Mouse (Mus musculus): ENCODE measurements around the gene Chat. TPM values are rescaled to one million over a fixed set of nuclear protein-coding genes. Genes with fewer than 3 reads are reported as not detected.

The Chat gene
- polyA plus RNA-seq (2014; fragmentation: Nextera tagmentation; extraction: Ambion mirVana): 0.74 and 1.1 TPM in 2 replicates

DNA sequence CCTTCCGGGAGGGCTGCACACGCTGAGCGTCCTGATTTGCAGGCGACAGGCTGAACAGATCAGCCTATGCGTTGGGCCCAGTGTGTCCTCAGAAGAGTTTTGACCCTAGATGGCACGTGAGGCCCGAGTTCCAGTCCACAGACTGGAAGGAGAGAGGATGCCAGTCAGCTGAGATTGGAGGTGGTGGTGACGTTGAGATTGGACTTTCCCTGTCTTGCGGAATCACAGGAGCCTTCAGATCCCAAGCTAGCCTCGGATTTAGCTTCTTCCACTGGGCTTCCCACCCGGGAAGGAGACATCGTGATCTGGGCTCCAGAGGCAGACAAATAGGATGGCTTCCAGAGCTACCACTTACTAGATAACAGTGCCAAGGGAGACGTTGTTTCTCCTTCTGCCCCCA, at the start of gene Chat:
TSS of gene Chat (minus strand) at position 101 of the 400 bp plus-strand sequence.
- WGBS: 13% methylated on average over 13 of the region's 13 CpGs
- Histone ChIP-seq H3K4me2 (replicated peaks; ENCODE audit: low read depth, low read length) (peak within 1 kb of the TSS; percentile 66), H3K9ac (ENCODE audit: low read depth, low read length) (peak within 1 kb of the TSS; percentile 19; the same call in 1 of the 2 replicates), H3K36me3 (ENCODE audit: control insufficient read depth, insufficient read depth, low read length) (no peaks in the 10 kb centered on the region), H3K9me3 (ENCODE audit: control insufficient read depth, low read length) (no peaks in the 10 kb centered on the region), H3K4me3 (ENCODE audit: low read depth, low read length) (peak within 1 kb of the TSS; percentile 36), H3K4me1 (replicated peaks; ENCODE audit: control insufficient read depth, insufficient read depth, low read length) (0 out of 2 replicates have a peak, but pooled peaks cover 6% of the 10 kb centered on the region), H3K27me3 (ENCODE audit: control insufficient read depth, insufficient read depth, low read length) (peaks cover 60% of the 10 kb centered on the region), H3K27ac (ENCODE audit: low read depth, low read length) (0 out of 2 replicates have a peak within 1 kb of the TSS, but pooled peaks have one; percentile 24)
- DNase-seq (ENCODE audit: low spot score) (peak; percentile 17), ATAC-seq (ENCODE audit: low FRiP score) (no peak)

DNA sequence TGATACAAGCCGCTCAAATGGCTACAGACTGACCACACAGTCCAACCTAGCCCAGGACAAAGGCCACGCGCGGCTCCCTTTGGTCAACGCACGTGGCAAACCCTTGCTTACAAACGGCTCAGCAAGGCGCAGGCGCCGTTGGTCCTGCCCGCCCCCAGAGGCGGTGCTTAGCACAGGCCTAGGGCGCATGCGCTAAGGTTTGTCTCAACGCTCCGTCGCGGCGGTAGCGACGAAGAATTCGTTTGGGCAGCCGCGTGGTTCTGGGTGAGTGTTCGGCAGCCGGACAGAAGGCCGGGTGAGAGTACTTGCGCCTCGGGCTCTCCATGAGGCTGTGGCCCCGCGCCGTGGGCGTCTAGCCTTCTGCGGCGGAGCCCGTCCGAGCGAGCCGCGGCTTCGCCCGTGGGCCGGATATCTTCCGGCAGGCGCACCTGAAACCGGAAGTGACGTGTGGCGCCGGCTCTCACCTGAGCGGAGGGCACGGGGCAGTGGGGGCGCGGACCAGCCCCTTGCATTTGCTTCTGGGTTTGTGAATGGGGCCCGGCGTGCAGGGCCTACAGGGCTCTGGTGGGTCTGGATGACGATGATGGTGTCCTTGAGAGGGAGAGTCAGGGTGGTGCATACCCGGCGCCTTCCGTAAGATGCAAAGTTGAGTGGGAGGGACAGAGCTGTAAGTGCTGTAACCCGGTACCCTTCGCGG, 47.7 kb upstream of the Chat start, which contains the start of gene Ercc6:
TSS of gene Ercc6 (plus strand) at position 186 of the 697 bp plus-strand sequence.
- ATAC-seq (ENCODE audit: low FRiP score) (peak; percentile 97), DNase-seq (ENCODE audit: low spot score) (peak; percentile 98)
- H3K27ac ChIP-seq (ENCODE audit: low read depth, low read length): peak within 1 kb of the TSS; percentile 31; the same call in 1 of the 2 replicates
- no peaks in the 10 kb centered on the region for H3K9me3 ChIP-seq (ENCODE audit: control insufficient read depth, low read length)
- H3K9ac ChIP-seq (ENCODE audit: low read depth, low read length): peak within 1 kb of the TSS; percentile 51
- H3K4me2 ChIP-seq (replicated peaks; ENCODE audit: low read depth, low read length): peak within 1 kb of the TSS; percentile 82
- H3K4me3 ChIP-seq (ENCODE audit: low read depth, low read length): peak within 1 kb of the TSS; percentile 69
- H3K4me1 ChIP-seq (replicated peaks; ENCODE audit: control insufficient read depth, insufficient read depth, low read length): no peaks in the 10 kb centered on the region; the same call in 1 of the 2 replicates
- peaks cover 3% of the 10 kb centered on the region; the same call in 1 of the 2 replicates for H3K36me3 ChIP-seq (ENCODE audit: control insufficient read depth, insufficient read depth, low read length)
- H3K27me3 ChIP-seq (ENCODE audit: control insufficient read depth, insufficient read depth, low read length): no peaks in the 10 kb centered on the region
- under 1% methylated on average over 62 of the region's 62 CpGs for WGBS

DNA sequence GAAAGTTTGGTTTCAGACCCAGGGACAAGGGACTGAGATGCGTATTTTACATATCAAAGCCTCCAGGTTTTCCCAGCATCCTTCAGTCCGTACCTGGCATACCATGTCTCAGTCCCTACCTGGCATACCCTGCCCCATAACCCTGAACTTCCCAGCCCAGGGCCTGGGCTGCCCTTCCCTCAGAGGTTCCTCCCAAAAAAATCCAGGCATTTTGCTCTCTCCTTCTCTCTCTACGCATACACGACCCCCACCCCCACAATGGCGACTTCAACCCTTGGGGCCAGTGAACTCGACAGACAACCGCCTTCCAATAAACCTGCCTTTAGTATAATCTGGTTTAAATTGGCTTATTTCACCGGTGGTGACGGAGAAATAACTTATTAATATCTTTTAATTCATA, 47.1 kb upstream of the Chat start:
- Histone ChIP-seq H3K27ac (ENCODE audit: low read depth, low read length) (no peak overlapping the region), H3K9me3 (ENCODE audit: control insufficient read depth, low read length) (no peaks in the 10 kb centered on the region), H3K4me3 (ENCODE audit: low read depth, low read length) (peak overlapping the region; percentile 69; the same call in 1 of the 2 replicates), H3K9ac (ENCODE audit: low read depth, low read length) (peak overlapping the region; percentile 51), H3K36me3 (ENCODE audit: control insufficient read depth, insufficient read depth, low read length) (peaks cover 3% of the 10 kb centered on the region; the same call in 1 of the 2 replicates), H3K4me1 (replicated peaks; ENCODE audit: control insufficient read depth, insufficient read depth, low read length) (no peaks in the 10 kb centered on the region; the same call in 1 of the 2 replicates), H3K4me2 (replicated peaks; ENCODE audit: low read depth, low read length) (peak overlapping the region; percentile 82), H3K27me3 (ENCODE audit: control insufficient read depth, insufficient read depth, low read length) (no peaks in the 10 kb centered on the region)
- ATAC-seq (ENCODE audit: low FRiP score) (peak; percentile 39), DNase-seq (ENCODE audit: low spot score) (no peak)
- WGBS: 41% methylated on average over 9 of the region's 9 CpGs

DNA sequence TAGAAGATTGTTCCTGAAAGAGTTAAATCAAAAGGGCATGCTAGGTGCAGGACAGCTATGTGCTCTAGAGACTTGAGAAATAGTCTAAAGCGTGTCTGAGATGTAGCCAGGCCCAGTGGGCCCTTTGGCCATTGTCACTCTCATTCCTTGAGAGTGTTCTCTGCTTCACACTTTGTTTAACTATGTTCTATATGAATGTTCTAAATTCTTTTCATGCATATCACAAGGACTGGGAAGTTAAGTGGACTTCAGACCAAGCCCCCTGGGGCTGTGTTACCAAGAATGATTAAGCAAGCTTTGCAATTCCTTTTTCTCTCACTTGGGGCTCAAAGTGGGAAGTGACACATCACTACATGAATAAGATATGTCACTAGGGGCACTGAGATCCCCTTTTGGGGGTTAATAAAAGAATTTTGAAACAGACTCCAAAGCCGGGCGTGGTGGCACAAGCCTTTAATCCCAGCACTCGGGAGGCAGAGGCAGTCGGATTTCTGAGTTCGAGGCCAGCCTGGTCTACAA, 43.7 kb upstream of the Chat start:
- DNase-seq (ENCODE audit: low spot score) (no peak), ATAC-seq (ENCODE audit: low FRiP score) (no peak)
- H3K4me3 ChIP-seq (ENCODE audit: low read depth, low read length): no peak overlapping the region
- 88% methylated on average over 6 of the region's 6 CpGs for WGBS
- H3K36me3 ChIP-seq (ENCODE audit: control insufficient read depth, insufficient read depth, low read length): no peaks in the 10 kb centered on the region
- no peaks in the 10 kb centered on the region for H3K27me3 ChIP-seq (ENCODE audit: control insufficient read depth, insufficient read depth, low read length)
- no peak overlapping the region for H3K27ac ChIP-seq (ENCODE audit: low read depth, low read length)
- H3K4me2 ChIP-seq (replicated peaks; ENCODE audit: low read depth, low read length): no peak overlapping the region
- H3K9ac ChIP-seq (ENCODE audit: low read depth, low read length): no peak overlapping the region
- no peaks in the 10 kb centered on the region; the same call in 1 of the 2 replicates for H3K4me1 ChIP-seq (replicated peaks; ENCODE audit: control insufficient read depth, insufficient read depth, low read length)
- no peaks in the 10 kb centered on the region for H3K9me3 ChIP-seq (ENCODE audit: control insufficient read depth, low read length)

DNA sequence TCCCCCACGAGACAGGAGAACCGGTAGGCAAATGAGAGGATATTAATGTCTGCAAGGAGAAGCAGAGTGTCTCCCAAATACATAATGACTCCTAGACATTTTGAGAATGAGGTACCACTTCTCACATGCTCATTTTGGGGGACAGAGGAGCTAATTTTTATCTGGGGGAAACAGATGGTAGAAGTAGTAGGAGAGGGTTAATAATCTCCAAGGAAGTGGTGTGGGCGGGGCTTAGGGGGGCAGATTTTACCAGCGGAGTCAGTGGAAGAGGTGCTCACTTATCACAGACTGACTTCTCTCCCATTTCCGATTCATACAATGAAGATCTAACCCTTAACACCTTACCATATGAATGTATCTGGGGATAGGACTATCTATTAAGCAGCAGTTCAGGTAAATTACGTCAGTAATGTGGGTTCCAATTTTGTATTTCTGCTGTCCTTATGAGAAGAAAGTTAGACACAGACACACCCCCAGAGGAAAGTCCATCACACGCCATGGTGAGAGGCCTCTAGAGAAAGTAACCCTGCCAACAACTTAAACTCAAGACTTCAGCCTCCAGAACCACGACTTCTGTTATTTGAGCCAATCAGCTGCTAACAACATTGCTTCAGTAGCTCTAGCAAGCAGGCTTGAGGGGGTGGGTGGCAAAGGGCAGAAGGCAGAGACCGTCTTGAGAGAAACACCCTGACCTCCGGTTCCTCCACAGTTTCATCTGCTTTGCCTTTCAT, 42.5 kb upstream of the Chat start:
- H3K4me1 ChIP-seq (replicated peaks; ENCODE audit: control insufficient read depth, insufficient read depth, low read length): no peaks in the 10 kb centered on the region; the same call in 1 of the 2 replicates
- 76% methylated on average over 10 of the region's 10 CpGs for WGBS
- H3K27me3 ChIP-seq (ENCODE audit: control insufficient read depth, insufficient read depth, low read length): no peaks in the 10 kb centered on the region
- H3K27ac ChIP-seq (ENCODE audit: low read depth, low read length): no peak overlapping the region
- H3K9me3 ChIP-seq (ENCODE audit: control insufficient read depth, low read length): no peaks in the 10 kb centered on the region
- H3K4me2 ChIP-seq (replicated peaks; ENCODE audit: low read depth, low read length): no peak overlapping the region
- H3K9ac ChIP-seq (ENCODE audit: low read depth, low read length): no peak overlapping the region
- H3K4me3 ChIP-seq (ENCODE audit: low read depth, low read length): no peak overlapping the region
- H3K36me3 ChIP-seq (ENCODE audit: control insufficient read depth, insufficient read depth, low read length): no peaks in the 10 kb centered on the region
- no peak for ATAC-seq (ENCODE audit: low FRiP score)
- DNase-seq (ENCODE audit: low spot score): no peak

DNA sequence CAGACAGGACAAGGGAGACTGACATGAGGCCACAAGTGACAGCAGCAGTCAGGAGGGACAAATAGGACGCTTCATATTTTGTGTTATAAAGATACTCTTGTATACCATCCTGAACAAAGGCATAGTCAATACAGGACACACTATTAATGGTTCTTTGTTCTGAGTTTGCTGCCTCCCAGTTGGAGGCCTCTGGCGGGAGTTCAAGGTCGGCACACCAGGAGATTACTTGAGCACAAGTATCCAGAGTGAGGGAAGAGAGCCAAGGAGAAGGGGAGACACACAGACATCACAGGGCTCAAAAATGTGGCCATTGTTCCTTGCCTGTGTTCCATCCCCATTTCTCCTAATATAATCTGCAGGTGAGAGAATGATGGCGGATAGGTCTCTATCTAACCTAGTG, 41.4 kb upstream of the Chat start:
- Histone ChIP-seq H3K9ac (ENCODE audit: low read depth, low read length) (no peak overlapping the region), H3K9me3 (ENCODE audit: control insufficient read depth, low read length) (no peaks in the 10 kb centered on the region), H3K4me2 (replicated peaks; ENCODE audit: low read depth, low read length) (no peak overlapping the region), H3K27me3 (ENCODE audit: control insufficient read depth, insufficient read depth, low read length) (no peaks in the 10 kb centered on the region), H3K27ac (ENCODE audit: low read depth, low read length) (no peak overlapping the region), H3K4me1 (replicated peaks; ENCODE audit: control insufficient read depth, insufficient read depth, low read length) (no peaks in the 10 kb centered on the region; the same call in 1 of the 2 replicates), H3K4me3 (ENCODE audit: low read depth, low read length) (no peak overlapping the region), H3K36me3 (ENCODE audit: control insufficient read depth, insufficient read depth, low read length) (no peaks in the 10 kb centered on the region)
- ATAC-seq (ENCODE audit: low FRiP score): no peak
- WGBS: 83% methylated on average over 4 of the region's 4 CpGs
- DNase-seq (ENCODE audit: low spot score): no peak

DNA sequence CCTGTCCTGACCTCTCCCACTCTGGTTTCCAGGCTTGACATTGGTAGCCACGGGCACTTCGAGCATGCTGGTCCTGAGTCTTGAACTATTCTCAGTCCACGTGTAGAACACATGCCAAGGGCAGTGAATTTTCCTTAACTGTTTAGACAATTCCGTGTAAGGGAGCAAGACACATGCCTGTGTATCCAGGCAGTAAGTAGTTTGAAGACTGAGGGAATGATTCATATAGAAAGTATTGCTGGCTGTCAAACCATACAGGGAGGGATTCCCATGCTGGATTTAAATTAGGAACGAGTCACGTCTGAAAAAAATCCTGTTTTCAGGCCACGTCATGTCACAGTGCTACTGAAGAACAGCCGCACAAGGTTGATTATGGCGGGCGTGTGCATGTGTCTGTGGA, 40.5 kb upstream of the Chat start:
- Histone ChIP-seq H3K27ac (ENCODE audit: low read depth, low read length) (no peak overlapping the region), H3K27me3 (ENCODE audit: control insufficient read depth, insufficient read depth, low read length) (no peaks in the 10 kb centered on the region), H3K4me3 (ENCODE audit: low read depth, low read length) (no peak overlapping the region), H3K9me3 (ENCODE audit: control insufficient read depth, low read length) (no peaks in the 10 kb centered on the region), H3K36me3 (ENCODE audit: control insufficient read depth, insufficient read depth, low read length) (no peaks in the 10 kb centered on the region), H3K4me2 (replicated peaks; ENCODE audit: low read depth, low read length) (no peak overlapping the region), H3K4me1 (replicated peaks; ENCODE audit: control insufficient read depth, insufficient read depth, low read length) (no peaks in the 10 kb centered on the region; the same call in 1 of the 2 replicates), H3K9ac (ENCODE audit: low read depth, low read length) (no peak overlapping the region)
- WGBS: 89% methylated on average over 10 of the region's 10 CpGs
- ATAC-seq (ENCODE audit: low FRiP score) (no peak), DNase-seq (ENCODE audit: low spot score) (no peak)

DNA sequence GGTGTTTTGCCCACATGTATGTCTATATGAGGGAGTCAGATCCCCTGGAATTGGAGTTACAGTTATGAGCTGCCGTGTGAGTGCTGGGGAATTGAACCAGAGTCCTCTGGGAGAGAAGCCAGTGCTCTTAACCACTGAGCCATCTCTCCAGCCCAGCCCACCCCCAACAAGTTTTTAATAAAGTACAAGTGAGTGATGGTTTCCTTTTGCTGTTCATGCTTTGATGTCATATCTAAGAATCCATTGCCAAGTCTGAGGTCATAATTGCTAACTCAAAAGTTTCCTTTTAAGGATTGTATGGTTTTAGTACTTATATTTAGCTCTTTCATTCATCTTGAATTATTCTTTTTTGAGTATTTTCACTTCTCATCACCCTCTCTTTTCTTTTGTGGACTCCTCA, 38.1 kb upstream of the Chat start:
- 88% methylated on average over 1 of the region's 1 CpGs for WGBS
- Histone ChIP-seq H3K36me3 (ENCODE audit: control insufficient read depth, insufficient read depth, low read length) (no peaks in the 10 kb centered on the region), H3K9ac (ENCODE audit: low read depth, low read length) (no peak overlapping the region), H3K4me3 (ENCODE audit: low read depth, low read length) (no peak overlapping the region), H3K27me3 (ENCODE audit: control insufficient read depth, insufficient read depth, low read length) (no peaks in the 10 kb centered on the region), H3K4me1 (replicated peaks; ENCODE audit: control insufficient read depth, insufficient read depth, low read length) (no peaks in the 10 kb centered on the region; the same call in 1 of the 2 replicates), H3K9me3 (ENCODE audit: control insufficient read depth, low read length) (no peaks in the 10 kb centered on the region), H3K27ac (ENCODE audit: low read depth, low read length) (no peak overlapping the region), H3K4me2 (replicated peaks; ENCODE audit: low read depth, low read length) (no peak overlapping the region)
- ATAC-seq (ENCODE audit: low FRiP score): no peak
- no peak for DNase-seq (ENCODE audit: low spot score)
